Mouse (Mus musculus): ENCODE measurements around the gene Sry.

Sry gene

DNA sequence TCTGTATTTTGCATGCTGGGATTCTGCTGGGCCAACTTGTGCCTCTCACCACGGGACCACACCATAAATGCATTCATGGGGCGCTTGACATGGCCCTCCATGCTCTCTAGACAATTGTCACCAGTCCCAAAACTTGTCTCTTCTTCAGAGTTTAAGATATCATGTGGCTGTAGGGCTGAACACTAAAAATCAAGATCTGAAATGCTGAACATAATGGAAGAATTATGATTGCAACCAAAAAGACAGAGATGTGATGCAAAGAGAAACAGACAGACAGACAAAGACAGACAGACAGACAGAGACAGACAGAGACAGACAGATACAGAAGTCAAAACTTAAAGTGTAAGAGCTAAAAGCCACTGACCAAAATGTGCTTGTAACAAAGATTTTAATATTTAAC, at the start of gene Sry:
Gene Sry (minus strand): TSS at position 101 of the 400 bp plus-strand sequence.
- DNase-seq, result no peak
